Mouse (Mus musculus): ENCODE measurements at regions not wholly inside any gene's neighbourhood (a gene's known extent, or its start where the extent isn't known, plus 50 kb on each side); places are given as distances from the start of the nearest gene placed in this dataset.

DNA sequence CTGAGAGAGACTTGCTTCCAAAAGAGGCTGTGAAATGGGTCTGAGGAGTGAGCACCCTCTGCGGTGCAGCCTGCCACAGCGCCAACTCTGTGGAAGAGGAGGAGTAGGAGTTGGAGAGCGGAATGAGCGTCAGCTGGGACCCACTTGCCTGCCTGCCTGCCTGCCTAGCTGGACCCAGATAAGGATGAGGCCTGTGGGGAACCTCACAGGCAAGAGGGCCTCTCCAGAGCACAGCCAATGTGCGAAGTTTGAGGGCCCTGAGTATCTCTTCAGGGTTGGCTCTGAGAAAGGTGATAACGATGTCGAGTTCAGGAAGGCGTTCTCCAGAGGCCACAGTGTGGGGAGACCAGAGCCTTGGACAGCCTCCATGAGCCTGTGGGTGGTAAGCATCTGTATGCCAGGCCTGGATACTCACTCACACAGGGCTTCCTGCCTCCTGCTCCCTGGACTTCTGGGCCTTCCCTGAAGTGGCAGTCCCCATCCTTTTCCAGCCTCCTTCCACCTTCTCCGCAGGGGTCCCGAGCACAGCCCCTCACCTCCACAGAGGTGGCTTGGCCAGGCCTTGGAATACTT is 326.9 kb upstream of the Dio3 start:
- no peak for DNase-seq (ENCODE audit: low read depth, low spot score)

DNA sequence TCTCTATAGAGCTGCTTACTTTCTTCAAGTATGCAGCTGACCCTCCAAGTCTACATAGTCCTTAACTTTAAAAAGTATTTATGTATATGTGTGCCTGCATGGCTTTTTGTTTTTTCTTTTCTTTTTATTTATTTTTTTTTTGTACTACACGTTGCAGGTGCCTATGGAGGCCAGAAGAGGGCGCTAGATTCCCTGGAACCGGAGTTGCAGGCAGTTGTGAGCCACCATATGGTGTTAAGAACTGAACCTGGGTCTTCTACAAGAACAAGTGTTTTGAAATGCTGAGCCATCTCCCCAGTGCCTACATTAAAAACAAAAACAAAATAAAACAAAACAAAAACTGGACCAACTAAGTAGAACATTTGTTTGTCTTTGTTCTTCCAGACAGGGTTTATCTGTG is 325.9 kb upstream of the Dio3 start:
- DNase-seq (ENCODE audit: low read depth, low spot score), result no peak

DNA sequence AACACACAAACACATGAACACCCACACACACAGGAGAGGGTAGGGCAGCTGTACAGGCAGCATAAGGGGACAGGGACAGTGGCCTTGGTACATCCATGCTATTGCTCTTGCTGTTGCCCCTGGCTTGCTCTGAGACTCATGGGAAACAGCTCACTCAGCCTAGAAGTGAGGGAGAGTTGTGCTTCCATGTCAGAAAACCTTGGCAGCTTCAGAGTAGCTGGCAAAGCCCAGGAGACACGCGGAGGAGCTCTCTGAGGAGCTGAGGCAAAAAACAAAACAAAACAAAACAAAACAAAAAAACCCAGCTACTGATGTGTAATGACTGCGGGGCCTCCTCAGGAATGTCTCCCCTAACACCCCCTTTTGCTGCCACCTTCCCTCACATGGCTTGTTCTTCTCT is 321.6 kb upstream of the Dio3 start:
- no peak for DNase-seq (ENCODE audit: low read depth, low spot score)

DNA sequence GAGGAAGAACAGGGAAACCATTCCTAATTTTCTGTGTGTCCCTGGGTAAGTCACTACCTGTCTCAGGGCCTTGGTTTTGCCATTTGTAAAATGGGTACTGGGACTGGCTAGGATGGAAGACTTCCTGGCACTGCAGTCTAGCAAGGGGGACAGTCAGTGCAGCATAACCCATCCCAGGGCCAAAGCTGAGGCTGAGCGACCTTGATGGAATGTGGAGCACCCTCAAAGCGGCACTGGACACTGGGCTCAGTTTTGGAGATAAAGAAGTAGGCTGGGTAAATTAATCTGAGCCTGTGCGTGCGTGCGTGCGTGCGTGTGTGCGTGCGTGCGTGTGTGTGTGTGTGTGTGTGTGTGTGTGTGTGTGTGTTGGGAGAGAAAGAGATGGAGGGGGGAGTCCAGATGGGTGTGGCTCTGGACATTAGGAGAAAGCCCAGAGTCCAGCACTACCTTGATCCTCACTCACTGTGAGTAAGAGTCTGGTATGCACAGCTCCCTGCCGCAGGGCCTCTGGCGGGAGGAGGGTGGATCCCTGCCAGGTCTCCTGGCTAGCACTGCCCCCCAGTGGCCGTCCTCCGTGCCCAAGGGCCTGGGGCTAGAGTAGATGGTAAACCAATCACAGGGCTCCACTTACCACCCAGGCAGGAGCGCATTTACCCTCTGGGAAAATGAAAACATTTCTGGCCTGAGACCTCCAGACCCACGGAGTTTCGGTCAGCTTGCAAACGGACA is 320.3 kb upstream of the Dio3 start:
- DNase-seq (ENCODE audit: low read depth, low spot score), result no peak

DNA sequence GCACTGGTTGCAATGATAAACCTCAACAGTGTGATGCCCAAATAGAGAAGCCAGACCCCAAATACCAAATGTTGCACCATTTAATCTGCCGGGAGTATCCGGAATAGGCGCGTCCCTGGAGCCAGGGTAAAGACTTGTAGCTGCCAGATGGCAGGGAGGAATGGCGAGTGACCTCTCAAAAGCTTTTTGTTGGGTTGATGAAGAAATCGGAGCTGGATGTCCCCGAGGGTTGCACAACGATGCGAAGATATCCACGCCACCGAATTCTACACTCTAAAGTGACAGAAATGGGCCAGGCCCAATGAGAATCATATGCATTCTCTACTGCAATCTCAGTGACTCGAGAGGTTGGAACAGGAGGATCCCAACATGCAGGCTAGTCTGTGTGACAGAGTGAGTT is 312.1 kb upstream of the Dio3 start:
- DNase-seq (ENCODE audit: low read depth, low spot score), result no peak

DNA sequence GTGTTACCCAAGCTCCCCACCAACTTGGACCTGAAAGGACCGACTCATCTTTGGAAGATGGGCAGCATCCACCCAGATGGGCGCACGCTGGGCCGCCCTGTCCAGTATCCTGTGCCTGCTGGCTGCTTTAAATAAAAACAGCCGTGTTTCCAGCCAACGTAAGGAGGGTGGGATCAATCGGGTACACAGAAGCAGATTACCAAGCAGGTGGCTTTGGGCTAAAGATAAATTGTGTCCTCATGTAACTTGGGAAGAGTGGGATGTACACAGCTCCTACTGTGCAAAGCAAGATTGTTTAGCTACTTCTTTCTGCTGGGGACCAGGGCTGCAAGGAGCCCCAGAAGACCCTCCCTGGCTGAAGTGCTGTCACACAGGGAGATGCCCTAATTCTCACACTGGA is 310.6 kb upstream of the Dio3 start:
- no peak for DNase-seq (ENCODE audit: low read depth, low spot score)

DNA sequence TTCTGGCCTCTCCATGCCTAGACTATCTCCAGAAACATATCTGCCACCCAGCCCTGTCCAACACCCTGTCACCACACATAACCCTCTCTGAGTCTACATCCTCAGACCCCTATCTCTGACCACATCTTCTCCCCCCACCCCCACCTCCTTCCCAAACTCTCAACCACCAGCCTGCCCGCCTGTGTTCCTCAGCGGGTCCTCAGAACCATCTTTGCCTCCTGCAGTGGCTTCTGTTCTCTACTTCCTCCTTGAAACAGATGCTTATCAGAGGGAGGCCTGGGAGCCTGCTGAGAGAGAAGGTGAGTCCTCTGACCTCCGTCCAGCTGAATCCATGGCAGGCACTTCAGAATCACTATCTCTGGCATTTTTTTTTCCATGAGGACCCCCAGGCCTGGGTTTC is 307.4 kb upstream of the Dio3 start:
- no peak for DNase-seq (ENCODE audit: low read depth, low spot score)

DNA sequence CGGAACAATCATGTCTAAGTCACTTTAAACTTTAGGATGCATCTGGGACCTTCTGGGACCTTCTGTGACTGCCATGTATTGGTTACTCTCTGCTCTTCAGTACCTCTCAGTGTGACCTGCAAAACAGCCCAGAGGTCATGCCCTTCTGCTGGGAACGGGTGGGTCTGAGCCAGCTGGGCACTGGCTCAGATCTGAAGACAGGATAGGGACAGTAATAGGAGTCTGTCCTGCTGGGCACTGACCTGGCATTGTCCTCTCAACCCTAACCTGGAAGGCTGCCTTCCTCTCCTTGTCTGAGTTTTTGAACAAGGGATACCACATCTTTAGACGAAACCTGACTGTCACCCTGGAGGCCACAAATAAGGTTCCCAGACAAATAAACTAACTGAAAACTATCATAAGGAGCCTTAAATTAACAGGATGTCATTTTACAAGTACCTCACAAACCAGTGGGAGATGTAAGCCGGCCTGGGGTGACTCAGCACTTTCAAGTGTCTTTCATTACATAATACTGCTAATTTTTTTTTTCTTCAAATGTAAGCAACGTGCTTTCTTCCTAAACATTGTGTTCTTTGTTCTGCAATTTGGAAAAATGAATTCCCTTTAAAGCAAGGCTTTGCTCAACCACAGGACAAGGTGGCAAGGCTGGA is 306.4 kb upstream of the Dio3 start:
- no peak for DNase-seq (ENCODE audit: low read depth, low spot score)

DNA sequence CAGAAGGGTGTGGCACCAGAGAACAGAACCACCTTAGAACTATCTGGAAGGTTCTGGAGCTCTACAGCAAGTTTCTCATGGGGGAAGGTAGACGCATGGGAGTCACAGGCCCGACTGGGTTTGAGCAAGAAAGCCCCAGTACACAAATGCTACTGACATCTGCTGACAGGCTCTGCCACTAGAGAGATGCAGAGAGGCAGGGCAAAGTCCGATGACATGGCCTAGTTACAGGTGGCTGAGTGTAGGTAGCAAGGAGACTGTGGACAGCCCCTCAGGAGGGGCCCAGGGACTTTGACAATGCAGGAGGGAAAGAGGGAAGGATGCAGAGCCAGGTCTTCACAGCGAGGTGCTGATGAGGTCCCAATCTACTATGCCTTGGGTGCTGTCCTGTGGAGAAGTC is 305.3 kb upstream of the Dio3 start:
- no peak for DNase-seq (ENCODE audit: low read depth, low spot score)

DNA sequence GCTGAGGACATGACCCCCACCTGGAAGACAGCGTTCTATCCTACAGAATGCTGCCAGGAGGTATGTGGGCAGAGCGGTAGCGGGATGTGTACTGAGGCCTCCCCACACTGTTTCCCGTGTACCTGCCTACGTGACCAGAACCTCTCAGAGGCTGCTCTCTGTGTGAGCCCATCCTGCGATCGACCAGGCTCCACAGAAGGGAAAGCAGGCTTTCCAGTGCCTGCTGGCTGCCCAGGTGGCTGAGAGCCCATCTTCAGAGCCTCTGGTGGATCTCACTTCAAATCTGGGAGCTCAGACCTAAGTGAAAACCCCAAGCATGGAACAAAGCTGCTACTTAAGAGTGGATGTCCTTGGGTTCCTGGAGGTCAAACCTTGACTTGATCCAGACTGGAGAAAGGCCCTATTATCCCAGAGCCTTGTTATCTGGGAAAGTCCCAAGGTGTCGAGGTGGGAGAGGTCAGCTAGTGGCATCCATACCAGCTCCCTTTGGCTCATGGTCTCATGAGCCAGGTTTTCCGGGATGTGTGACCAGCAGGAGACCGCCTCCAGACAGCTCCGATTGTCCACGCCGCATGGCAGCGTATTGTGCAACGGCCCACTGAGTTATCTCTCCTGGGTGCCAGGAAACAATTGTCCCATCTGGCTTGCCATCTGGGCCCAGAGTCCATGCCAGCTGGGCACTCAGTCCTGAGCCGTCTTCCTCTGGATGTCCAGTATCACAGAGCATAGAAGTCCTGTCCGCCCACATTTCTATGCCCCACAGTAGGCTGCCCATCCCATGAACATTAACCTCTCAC is 303.5 kb upstream of the Dio3 start:
- no peak for DNase-seq (ENCODE audit: low read depth, low spot score)

DNA sequence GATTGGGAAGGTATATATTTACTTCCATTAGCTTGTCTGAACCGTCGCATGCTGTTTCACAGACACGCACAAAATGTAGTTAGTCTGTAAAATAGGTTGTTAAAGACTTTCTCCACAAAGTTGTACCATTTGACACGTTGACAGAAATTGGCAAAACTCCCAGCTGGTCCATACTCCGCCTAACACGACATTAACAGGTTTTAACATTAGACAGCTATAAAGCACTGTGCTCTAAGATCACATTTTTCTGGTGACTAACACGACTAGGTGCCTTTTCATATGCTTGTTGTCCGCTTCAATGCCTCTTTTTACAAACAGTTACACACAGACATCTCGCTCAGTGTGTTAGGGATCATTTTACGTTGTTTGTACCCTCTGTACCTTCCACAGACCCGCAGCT is 294.2 kb upstream of the Dio3 start:
- no peak for DNase-seq (ENCODE audit: low read depth, low spot score)

DNA sequence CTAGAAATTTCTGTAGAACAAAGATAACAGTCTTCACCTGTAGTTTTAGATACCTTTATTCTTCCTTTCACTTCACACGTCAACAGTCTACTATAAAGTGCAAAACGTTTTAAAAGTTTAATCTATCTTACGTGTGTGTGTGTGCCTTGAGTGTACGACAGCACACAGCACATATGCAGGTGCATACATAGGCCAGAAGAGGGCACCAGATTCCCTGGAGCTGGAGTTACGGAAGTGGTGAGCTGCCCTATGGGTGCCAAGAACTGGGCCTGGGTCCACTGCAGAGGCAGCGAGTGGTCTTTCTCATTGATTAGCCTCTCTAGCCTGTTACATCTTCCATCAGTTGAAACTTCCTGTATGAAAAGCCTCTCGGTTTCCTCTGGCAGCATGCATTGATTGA is 285.5 kb upstream of the Dio3 start:
- DNase-seq (ENCODE audit: low read depth, low spot score), result no peak

DNA sequence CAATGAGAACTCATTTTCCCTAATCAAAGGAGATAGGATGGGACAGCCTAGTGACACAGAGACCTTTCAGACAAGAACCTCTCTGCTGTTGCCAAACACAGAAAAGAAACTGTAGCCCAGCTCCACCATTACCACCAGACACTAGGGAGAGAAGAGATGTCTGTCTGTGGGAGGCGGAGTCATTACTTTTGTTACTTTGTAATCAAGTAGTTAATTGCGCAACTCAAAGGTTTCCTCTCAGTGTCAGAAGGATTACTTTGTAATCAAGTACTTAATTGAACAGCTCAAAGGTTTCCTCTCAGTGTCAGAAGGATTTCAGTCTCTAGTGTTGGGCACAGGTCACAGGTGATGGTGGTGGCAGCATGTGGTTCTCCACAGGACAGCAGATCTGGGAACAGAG is 276.2 kb upstream of the Dio3 start:
- DNase-seq (ENCODE audit: low read depth, low spot score), result no peak

DNA sequence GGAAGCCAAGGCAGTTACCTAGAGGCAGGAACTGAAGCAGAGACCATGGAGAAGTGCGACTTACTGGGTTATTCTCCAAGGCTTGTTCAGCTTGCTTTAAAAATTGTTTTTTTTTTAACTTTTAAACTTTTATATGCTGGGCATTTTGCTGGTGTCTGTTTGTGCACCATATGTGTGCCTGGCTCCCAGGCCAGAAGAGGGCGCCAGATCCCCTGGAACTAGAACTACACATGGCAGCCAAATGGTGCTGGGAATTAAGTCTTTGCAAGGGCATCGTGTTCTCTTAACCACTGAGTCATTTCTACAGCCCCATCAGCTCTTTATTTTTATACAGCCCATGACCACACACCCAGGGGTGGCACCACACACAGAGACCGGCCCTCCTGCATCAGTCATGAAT is 269.7 kb upstream of the Dio3 start:
- no peak for DNase-seq (ENCODE audit: low read depth, low spot score)

DNA sequence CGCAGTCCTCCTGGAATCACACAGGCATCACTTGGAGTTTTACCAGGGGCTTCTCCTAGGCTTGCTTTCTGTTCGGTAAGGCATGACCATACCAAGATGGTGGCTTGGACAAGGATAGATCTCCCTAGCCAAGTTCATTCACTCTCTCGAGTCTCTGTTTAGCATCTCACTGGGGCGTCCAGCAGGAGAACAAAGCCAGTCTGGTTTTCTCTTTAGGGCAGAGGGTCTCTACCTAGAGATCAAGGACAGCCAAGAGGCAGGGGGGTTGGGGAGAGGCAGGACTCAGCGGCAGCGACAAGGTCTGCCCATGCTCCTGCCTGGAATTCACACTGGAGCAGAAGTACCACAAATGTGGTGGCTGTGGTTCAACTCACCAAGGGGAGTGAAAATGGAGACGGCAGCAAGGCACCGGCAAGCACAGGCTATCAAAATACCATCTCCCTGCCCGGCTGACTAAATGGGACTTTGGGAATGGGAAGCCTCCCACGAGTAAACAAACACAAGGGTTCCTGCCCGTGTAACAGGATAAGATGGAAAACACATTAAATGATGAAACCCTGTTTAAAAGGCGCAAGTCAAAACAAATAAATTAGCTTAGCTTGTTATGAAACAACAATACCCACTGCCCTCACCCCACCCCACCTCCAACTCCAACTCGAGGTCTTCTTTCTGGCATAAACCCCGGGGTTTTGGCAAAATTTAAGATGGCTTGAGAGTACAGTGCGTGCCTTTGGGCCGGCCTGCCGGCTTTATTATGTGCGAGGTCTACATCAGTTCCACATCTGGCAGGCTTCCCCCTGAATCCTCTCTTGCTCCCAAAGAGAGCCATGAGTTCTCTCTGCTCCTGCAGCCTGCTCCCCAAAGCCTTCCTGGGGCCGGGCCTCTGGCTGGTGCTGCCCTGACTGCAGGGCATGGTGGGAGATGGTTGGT is 258.1 kb upstream of the Dio3 start:
- DNase-seq (ENCODE audit: low read depth, low spot score), result no peak

DNA sequence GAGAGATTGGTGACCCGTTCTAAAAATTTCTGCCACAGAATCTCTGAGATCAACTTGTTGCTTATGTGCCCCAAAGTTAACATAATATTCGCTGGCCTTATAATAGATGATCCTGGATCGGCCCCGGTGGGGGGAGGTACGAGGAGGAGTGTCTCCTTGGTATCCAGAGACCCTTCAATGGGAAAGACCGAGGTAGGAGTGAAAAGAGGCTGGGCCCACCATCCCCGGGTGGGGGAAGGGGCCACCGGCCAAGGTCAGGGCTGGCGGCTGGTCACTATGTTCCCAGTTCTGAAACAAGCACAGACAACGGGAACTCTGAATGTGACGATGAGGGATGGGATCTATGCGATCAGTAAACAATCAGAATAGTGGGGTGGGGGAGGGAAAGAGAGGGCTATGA is 257.2 kb upstream of the Dio3 start:
- no peak for DNase-seq (ENCODE audit: low read depth, low spot score)

DNA sequence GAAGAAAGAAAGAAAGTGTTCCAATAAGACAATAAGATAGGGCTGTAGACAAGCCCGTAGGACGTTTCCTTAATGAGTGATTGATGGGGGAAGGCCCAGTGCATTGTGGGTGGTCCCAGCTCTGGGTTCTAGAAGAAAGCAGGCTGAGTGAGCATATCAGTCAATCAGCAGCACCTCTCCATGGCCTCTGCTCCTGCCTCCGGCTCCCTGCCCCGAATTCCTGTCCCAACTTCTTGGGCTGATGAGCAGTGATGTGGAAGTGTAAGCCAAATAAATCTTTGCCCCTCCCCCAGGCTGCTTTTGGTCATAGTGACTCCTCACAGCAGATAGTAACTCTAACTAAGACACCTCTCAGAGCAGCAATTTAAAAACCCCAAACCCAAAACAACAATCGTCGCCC is 256.2 kb upstream of the Dio3 start:
- no peak for DNase-seq (ENCODE audit: low read depth, low spot score)

DNA sequence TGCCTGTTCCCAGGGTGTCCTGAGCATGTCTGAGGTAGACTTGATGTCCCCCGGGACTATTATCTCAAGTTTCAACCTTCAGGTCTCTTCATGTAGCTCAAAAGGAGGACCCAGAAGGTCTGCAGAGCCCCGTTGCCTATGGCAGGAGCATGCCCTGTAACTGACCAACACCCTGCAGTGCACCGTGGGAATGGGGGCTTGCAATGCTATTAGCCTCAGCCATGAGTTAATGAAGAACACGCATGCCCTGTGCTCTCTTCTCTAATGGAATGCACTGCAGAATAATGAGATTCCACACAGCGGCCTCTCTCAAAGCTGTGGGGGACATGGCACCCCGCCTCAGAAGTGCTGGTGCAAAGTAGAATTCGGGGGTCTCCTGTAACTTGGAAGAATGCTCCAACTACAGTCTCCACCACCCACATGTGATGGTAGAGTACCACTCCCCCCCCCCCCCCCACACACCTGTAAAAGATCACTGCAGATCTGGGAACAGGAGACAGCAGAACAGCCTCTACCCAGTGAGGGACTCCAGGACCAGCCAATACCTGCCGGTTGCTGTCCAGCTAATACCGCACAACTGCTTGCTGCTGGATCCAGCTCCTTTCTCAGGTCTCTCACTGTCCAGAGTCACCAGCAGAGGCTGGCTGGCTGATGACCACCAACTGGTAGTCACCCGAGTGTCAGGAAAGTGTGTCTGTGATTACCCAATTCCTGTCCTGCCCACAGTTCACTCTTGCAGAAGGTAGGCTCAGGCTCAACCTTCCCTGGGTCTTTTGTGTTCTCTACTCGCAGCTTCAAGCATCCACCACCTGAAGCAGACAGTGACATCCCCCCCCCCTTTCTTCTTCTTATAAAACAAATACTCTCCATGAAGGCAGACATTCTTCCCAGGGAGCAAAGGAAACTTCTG is 255.4 kb upstream of the Dio3 start:
- DNase-seq (ENCODE audit: low read depth, low spot score), result no peak

DNA sequence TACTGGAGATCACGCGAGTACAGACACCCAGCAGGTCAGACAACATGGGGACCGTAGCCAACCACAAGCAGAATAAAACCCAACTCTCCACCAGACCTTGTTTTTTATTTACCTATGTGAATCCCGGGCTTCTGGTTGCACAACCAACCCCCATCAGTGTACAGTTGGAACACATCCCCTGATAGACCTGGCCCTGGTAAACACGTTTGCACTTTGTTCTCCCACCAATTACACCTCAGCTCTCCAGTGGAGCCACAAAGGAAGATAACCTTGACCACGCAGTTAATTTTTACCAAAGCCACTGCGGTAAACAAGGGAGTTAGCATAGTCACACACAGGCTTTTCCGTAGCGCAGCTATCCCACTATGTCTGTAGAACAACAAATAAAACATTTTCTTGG is 254.6 kb upstream of the Dio3 start:
- no peak for DNase-seq (ENCODE audit: low read depth, low spot score)

DNA sequence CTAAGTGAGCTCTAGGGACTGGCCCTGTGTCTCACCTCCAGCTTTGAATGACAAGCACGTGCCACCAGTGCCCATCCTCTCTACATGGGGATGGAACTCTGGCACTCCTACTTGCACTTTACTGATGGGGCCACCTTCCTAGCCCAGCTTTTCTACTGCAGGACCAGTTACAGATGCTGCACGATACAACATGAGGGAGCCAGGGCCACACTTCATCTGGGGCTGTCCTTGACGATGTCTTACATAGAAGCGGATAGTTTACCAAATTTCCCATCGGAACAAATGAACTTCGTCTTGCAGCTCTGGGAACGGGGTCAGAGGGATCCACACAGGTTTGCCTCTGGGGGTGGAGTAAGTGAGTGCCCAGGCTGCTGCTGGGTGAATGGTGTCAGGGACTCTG is 253.7 kb upstream of the Dio3 start:
- no peak for DNase-seq (ENCODE audit: low read depth, low spot score)

Measured in A20 (cell line).